Mouse (Mus musculus): Measurements from ENCODE around the gene Pitpnc1. TPM values are rescaled to one million over a fixed set of nuclear protein-coding genes. Genes with fewer than 3 reads are reported as not detected.

The Pitpnc1 gene
- total and polyA plus RNA-seq, 3 experiments = 2.4 to 5.4 (median 3.6) TPM

GRCm38 (mm10) chr11:107283632-107284031 lies 186.9 kb downstream of the Pitpnc1 start:
- TF ChIP-seq JUND (conservative IDR thresholded peaks at IDR 0.05; ENCODE audit: low read depth, low read length) (no peak), MXI1 (IDR thresholded peaks at IDR 0.05; ENCODE audit: low read depth, low read length) (no peak), KAT2A (IDR thresholded peaks at IDR 0.05; ENCODE audit: insufficient replicate concordance, low read length) (no peak), GABPA (IDR thresholded peaks at IDR 0.05; ENCODE audit: insufficient replicate concordance, low read depth, low read length) (no peak), MAZ (IDR thresholded peaks at IDR 0.05; ENCODE audit: low read depth, low read length) (no peak), JUN (IDR thresholded peaks at IDR 0.05; ENCODE audit: insufficient read depth, low read depth, low read length) (no peak), ZKSCAN1 (IDR thresholded peaks at IDR 0.05; ENCODE audit: borderline replicate concordance, low read depth, low read length) (no peak), CHD2 (IDR thresholded peaks at IDR 0.05; ENCODE audit: low read length) (no peak), EP300 (IDR thresholded peaks at IDR 0.05; ENCODE audit: low read length) (no peak), ELF1 (IDR thresholded peaks at IDR 0.05; ENCODE audit: low read depth, low read length) (no peak), UBTF (IDR thresholded peaks at IDR 0.05; ENCODE audit: low read depth, low read length) (no peak), MAX (IDR thresholded peaks at IDR 0.05; ENCODE audit: low read length) (no peak), IRF4 (IDR thresholded peaks at IDR 0.05; ENCODE audit: low read depth, low read length) (no peak), SIN3A (IDR thresholded peaks at IDR 0.05; ENCODE audit: low read length) (no peak), BHLHE40 (IDR thresholded peaks at IDR 0.05; ENCODE audit: low read depth, low read length) (no peak), ZNF384 (IDR thresholded peaks at IDR 0.05; ENCODE audit: low read depth, low read length) (no peak), NELFE (IDR thresholded peaks at IDR 0.05; ENCODE audit: low read depth, low read length) (no peak), POLR2A (IDR thresholded peaks at IDR 0.05; ENCODE audit: low read depth, low read length) (no peak), MYC (IDR thresholded peaks at IDR 0.05; ENCODE audit: low read depth, low read length) (no peak)
- dilution Hi-C loops (cut with MboI; ENCODE audit: extremely low pct_ligation_motif_present, extremely low pct_unique_long_range_greater_than_20kb, low sequenced_read_pairs) (no loop called here), in situ Hi-C loops (cut with MboI; ENCODE audit: low pct_ligation_motif_present, low pct_unique_long_range_greater_than_20kb, low sequenced_read_pairs) (no loop called here)
- DNase-seq (ENCODE audit: extremely low read depth) = no peak
- Histone ChIP-seq H3K4me3 (replicated peaks in 1 of 3; ENCODE audit: low read depth in 2 of 3, low read length in 2 of 3, poor library complexity in 1 of 3) (no peak overlapping the region), H3K27ac (ENCODE audit: insufficient read depth, low read depth) (no peak overlapping the region), H3K9me3 (replicated peaks; ENCODE audit: low read length) (no peaks in the 10 kb centered on the region), H3K4me1 (ENCODE audit: control insufficient read depth in 1 of 2, insufficient read depth in 2 of 2) (no peaks in the 10 kb centered on the region), H3K27me3 (replicated peaks) (no peaks in the 10 kb centered on the region), H3K9ac (ENCODE audit: insufficient read depth, low read depth) (no peak overlapping the region), H3K4me2 (ENCODE audit: insufficient read depth, low read depth, poor library complexity, severe bottlenecking) (no peak overlapping the region), H3K36me3 (replicated peaks in 1 of 2; ENCODE audit: control insufficient read depth in 1 of 2, insufficient read depth in 1 of 2, low read length in 1 of 2) (no peaks in the 10 kb centered on the region), H3K79me2 (replicated peaks; ENCODE audit: control insufficient read depth, extremely low read depth, insufficient read depth, poor library complexity, severe bottlenecking) (no peaks in the 10 kb centered on the region)

GRCm38 (mm10) chr11:107282481-107282880 lies 188.0 kb downstream of the Pitpnc1 start:
- Histone ChIP-seq H3K4me3 (replicated peaks in 1 of 3; ENCODE audit: low read depth in 2 of 3, low read length in 2 of 3, poor library complexity in 1 of 3) (no peak overlapping the region), H3K27ac (ENCODE audit: insufficient read depth, low read depth) (no peak overlapping the region), H3K9ac (ENCODE audit: insufficient read depth, low read depth) (no peak overlapping the region), H3K9me3 (replicated peaks; ENCODE audit: low read length) (no peaks in the 10 kb centered on the region), H3K79me2 (replicated peaks; ENCODE audit: control insufficient read depth, extremely low read depth, insufficient read depth, poor library complexity, severe bottlenecking) (no peaks in the 10 kb centered on the region), H3K36me3 (replicated peaks in 1 of 2; ENCODE audit: control insufficient read depth in 1 of 2, insufficient read depth in 1 of 2, low read length in 1 of 2) (no peaks in the 10 kb centered on the region), H3K27me3 (replicated peaks) (no peaks in the 10 kb centered on the region), H3K4me2 (ENCODE audit: insufficient read depth, low read depth, poor library complexity, severe bottlenecking) (no peak overlapping the region), H3K4me1 (ENCODE audit: control insufficient read depth in 1 of 2, insufficient read depth in 2 of 2) (no peaks in the 10 kb centered on the region)
- dilution Hi-C loops (cut with MboI; ENCODE audit: extremely low pct_ligation_motif_present, extremely low pct_unique_long_range_greater_than_20kb, low sequenced_read_pairs) = no loop called here
- DNase-seq (ENCODE audit: extremely low read depth) = no peak
- no peak for TF ChIP-seq USF1 (IDR thresholded peaks at IDR 0.05; ENCODE audit: low read depth, low read length)
- TF ChIP-seq CHD2 (IDR thresholded peaks at IDR 0.05; ENCODE audit: low read length) = no peak
- no peak for TF ChIP-seq MYC (IDR thresholded peaks at IDR 0.05; ENCODE audit: low read depth, low read length)
- no peak for TF ChIP-seq ZC3H11A (IDR thresholded peaks at IDR 0.05; ENCODE audit: low read depth, low read length)
- TF ChIP-seq HCFC1 (IDR thresholded peaks at IDR 0.05; ENCODE audit: low read depth, low read length) = no peak
- TF ChIP-seq IRF4 (IDR thresholded peaks at IDR 0.05; ENCODE audit: low read depth, low read length) = no peak
- TF ChIP-seq MXI1 (IDR thresholded peaks at IDR 0.05; ENCODE audit: low read depth, low read length) = no peak
- in situ Hi-C loops (cut with MboI; ENCODE audit: low pct_ligation_motif_present, low pct_unique_long_range_greater_than_20kb, low sequenced_read_pairs) = no loop called here
